Mouse (Mus musculus) G1E (cell line): Measurements from ENCODE around the gene Rhbdf2. TPM values are rescaled to one million over a fixed set of nuclear protein-coding genes. Genes with fewer than 3 reads are reported as not detected.

Source experiments
- ATAC-seq: 2 replicates; pipeline ENCODE4 v1.8.0; 2016; ENCODE audit warnings: mild to moderate bottlenecking; ENCODE audit not compliant: insufficient number of reproducible peaks, poor library complexity, low FRiP score, severe bottlenecking; ENCODE audit errors: extremely low read depth
- DNase-seq: peaks from one replicate; pipeline ENCODE4 v3.0.0; 2012; ENCODE audit warnings: low spot score
- H3K27me3 ChIP-seq: 2 replicates; pipeline ENCODE4 v1.6.1; 2012; ENCODE audit warnings: mild to moderate bottlenecking, low read length, inconsistent platforms; ENCODE audit not compliant: insufficient read depth
- H3K36me3 ChIP-seq: replicated peaks from 2 replicates; pipeline ENCODE3; 2012; ENCODE audit warnings: mild to moderate bottlenecking, inconsistent platforms
- H3K4me1 ChIP-seq: 2 replicates; pipeline ENCODE4 v1.6.1; 2012; ENCODE audit warnings: low read depth, low read length, inconsistent platforms, mixed read lengths; ENCODE audit not compliant: insufficient read depth
- H3K4me3 ChIP-seq: 2 replicates; pipeline ENCODE4 v1.5.1; 2012; ENCODE audit warnings: low read depth, mild to moderate bottlenecking, inconsistent platforms, low read length, moderate library complexity, mixed read lengths
- H3K9me3 ChIP-seq: replicated peaks from 2 replicates; pipeline ENCODE4 v1.6.1; 2012; ENCODE audit warnings: inconsistent platforms
- CTCF ChIP-seq: IDR thresholded peaks from 2 replicates; pipeline ENCODE4 v1.5.1; 2012; ENCODE audit warnings: low read depth, low read length, inconsistent platforms, mixed read lengths
- GATA1 ChIP-seq: IDR thresholded peaks from 2 replicates; pipeline ENCODE4 v1.6.1; 2012; ENCODE audit warnings: borderline replicate concordance, low read length, inconsistent platforms, mixed read lengths
- GATA2 ChIP-seq: IDR thresholded peaks from 2 replicates; pipeline ENCODE4 v1.6.1; 2012; ENCODE audit warnings: low read depth, low read length, inconsistent platforms, borderline replicate concordance
- POLR2AphosphoS5 ChIP-seq: IDR thresholded peaks from 2 replicates; pipeline ENCODE4 v1.6.1; 2012; ENCODE audit warnings: low read depth, low read length, inconsistent platforms; ENCODE audit not compliant: insufficient replicate concordance
- TAL1 ChIP-seq: conservative IDR thresholded peaks from 2 replicates; pipeline ENCODE4 v1.6.1; 2012; ENCODE audit warnings: low read depth, low read length, inconsistent platforms, mixed read lengths
- polyA plus RNA-seq: library from polyadenylated mRNA; stranded (reverse); fragments of >175 nt; gene quantifications from 2 replicates; pipeline ENCODE4 v1.2.3, GENCODE M21; 2012
- total RNA-seq, 2 experiments: library from RNA; stranded (forward) in 1 of 2; stranded (reverse) in 1 of 2; fragments of 200-1000 nt in 1 of 2; fragments of >200 nt in 1 of 2; fragmentation: Nextera tagmentation in 1 of 2; gene quantifications; 2 replicates each; pipeline ENCODE4 v1.2.3; 2014 to 2017

Rhbdf2 gene
- total and polyA plus RNA-seq, 3 experiments = 1.9 to 5.6 (median 4.2) TPM

DNA sequence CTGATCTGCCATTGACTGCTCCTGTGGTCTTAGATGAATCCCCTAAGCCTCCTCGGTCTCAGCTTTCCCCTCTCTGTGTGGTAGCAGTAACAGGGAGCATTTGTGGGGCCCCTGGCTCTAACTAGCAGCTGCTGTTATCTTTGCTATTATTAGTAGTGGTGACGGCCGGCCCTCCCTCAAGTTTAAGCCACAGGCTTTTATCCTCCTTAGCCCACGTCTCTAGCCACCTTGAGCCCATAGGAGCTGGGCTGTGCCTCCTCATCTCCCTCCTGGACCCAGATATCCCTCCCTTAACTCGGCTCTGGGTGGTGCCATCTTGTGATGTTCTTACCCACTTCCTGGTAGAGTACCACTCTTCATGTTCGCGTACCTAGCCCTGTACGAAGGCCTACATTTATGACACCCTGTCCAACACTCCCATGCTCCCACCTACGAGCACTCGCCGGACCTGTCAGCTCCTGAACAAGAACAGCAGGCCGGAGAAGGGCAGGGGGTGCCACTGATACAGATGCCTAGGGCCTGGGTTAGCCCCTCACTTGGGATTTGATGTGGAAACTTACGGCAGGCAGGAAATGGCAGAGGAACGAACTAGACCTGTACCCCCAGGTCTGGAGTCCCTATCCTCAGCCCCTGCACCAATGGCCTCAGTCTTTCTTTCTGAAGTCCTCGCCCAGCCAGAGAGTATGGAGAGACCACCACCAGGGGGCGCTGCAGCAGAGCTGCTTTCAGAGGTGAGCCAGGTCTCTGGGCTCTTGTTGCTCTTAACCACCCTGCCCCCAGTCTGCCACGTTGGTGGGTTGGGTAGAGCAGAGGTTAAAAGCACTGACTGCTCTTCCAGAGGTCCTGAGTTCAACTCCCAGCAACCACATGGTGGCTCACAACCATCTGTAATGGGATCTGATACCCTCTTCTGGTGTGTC lies 1.5 kb downstream of the Rhbdf2 start:
- no peak for DNase-seq
- peaks cover 38% of the 10 kb centered on the region for H3K27me3 ChIP-seq
- H3K4me3 ChIP-seq = no peak overlapping the region
- no peaks in the 10 kb centered on the region for H3K9me3 ChIP-seq
- H3K4me1 ChIP-seq = peaks cover 63% of the 10 kb centered on the region
- TF ChIP-seq TAL1 (no peak), GATA2 (no peak), CTCF (peak; percentile 53), POLR2AphosphoS5 (no peak), GATA1 (no peak)
- ATAC-seq = no peak
- H3K36me3 ChIP-seq = no peaks in the 10 kb centered on the region

DNA sequence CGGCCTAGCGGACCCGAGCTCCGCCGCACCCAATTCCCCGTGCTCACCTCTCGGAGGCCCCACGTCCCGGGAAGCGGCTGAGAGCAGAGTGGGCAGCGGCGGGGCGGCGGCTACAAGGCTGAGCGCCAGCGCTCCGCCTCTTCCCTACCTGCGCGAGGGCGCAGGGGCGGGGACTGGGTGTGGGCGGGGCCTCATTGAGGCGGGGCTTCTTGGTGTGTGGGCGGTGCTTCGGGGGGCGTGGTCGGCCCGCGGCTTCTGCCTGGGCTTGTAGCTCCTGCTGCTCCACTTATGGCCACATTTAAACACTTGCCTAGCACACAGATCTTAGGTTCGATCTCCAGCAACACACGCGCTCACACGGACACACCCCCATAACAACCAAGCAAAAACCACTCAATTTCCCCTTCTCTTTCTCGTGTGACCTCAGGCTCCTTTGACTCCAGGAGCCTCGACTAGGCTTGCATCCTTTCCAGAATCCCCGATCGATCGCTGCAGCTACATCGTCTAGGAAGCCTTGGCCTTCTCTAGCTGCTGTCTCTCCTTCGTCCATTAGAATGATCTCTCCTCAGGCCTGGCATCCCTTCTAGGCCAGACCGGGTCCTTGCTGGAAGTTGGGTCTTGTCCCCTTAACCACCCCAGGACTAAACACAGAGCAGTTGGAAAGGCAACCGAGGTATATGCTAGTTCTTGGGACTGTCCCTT lies 2.5 kb downstream of the Rhbdf2 start:
- Histone ChIP-seq H3K4me1 (peaks cover 72% of the 10 kb centered on the region), H3K4me3 (peak overlapping the region; percentile 75), H3K27me3 (peaks cover 36% of the 10 kb centered on the region), H3K9me3 (no peaks in the 10 kb centered on the region), H3K36me3 (no peaks in the 10 kb centered on the region)
- DNase-seq (peak; percentile 83), ATAC-seq (peak; percentile 72)
- TF ChIP-seq GATA1 (no peak), GATA2 (no peak), POLR2AphosphoS5 (no peak), CTCF (no peak), TAL1 (no peak)

DNA sequence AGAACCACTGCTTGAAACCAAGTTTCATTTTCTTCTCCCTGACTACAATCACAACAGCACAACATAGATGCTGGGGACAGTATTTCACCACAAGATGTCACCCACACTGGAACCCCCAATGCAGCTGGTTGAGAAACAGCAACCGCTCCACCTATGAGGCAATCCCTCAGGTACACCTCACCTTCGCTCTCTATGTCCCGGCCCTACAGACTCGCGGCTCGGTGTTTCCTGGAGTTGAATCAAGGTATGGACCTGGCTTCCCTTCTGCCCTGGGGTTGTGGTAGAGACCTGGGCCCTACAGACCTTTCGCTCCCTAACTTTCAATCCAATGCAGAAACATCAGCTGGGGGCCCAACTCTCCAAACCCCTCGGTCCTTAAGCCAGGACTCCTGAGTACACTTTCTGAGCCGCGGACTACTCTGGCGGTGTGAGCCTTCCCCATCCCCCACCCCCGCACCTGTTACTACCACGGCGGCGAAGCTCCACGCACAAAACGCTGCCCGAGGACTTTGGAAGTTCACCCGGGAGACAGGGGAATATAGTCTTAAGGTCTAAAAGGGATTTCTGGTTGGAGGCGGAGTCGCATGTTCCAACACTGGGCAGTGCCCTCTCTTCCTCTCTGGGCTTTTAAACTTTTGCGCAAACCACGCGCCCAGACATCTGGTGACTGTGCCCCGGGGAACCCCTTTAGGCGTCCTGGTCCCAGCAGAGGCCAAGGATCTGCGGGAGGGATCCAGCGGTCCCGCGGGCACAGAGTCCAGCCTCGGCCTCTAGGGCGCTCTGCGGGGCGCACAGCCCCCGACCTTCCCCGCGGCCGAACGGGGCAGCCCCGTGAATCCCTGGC lies 3.3 kb downstream of the Rhbdf2 start:
- ATAC-seq (no peak), DNase-seq (no peak)
- Histone ChIP-seq H3K36me3 (no peaks in the 10 kb centered on the region), H3K27me3 (peaks cover 42% of the 10 kb centered on the region), H3K9me3 (no peaks in the 10 kb centered on the region), H3K4me3 (peak overlapping the region; percentile 75), H3K4me1 (peaks cover 73% of the 10 kb centered on the region)
- no peak for TF ChIP-seq CTCF
- TF ChIP-seq TAL1 = no peak
- no peak for TF ChIP-seq GATA1
- TF ChIP-seq GATA2 = no peak
- TF ChIP-seq POLR2AphosphoS5 = no peak

DNA sequence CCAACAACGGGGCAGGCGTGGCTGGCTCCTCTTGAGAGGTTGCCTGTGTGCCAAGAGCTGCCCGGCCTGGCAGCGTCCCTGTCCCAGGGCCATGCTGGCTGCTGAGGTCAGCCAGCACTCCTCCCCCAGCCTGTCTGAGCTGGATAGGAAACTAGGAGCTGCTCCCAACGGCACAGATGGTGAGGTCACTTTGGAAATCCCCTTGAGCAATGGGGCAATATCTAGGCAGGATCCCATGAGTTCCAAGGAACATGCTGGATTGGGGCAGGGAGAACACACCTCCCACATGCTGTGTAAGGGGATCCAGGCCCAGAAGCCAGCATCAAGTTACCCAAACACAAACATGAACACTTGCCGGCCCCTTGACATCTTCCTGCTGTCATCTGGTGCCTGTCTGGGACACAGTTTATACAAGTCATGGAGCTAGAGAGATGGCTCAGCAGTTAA lies 5.5 kb downstream of the Rhbdf2 start:
- Histone ChIP-seq H3K4me3 (no peak overlapping the region), H3K27me3 (peaks cover 47% of the 10 kb centered on the region), H3K36me3 (no peaks in the 10 kb centered on the region), H3K4me1 (peaks cover 83% of the 10 kb centered on the region), H3K9me3 (no peaks in the 10 kb centered on the region)
- TF ChIP-seq GATA1 = no peak
- no peak for TF ChIP-seq CTCF
- TF ChIP-seq TAL1 = no peak
- no peak for TF ChIP-seq POLR2AphosphoS5
- no peak for TF ChIP-seq GATA2
- ATAC-seq (no peak), DNase-seq (no peak)

DNA sequence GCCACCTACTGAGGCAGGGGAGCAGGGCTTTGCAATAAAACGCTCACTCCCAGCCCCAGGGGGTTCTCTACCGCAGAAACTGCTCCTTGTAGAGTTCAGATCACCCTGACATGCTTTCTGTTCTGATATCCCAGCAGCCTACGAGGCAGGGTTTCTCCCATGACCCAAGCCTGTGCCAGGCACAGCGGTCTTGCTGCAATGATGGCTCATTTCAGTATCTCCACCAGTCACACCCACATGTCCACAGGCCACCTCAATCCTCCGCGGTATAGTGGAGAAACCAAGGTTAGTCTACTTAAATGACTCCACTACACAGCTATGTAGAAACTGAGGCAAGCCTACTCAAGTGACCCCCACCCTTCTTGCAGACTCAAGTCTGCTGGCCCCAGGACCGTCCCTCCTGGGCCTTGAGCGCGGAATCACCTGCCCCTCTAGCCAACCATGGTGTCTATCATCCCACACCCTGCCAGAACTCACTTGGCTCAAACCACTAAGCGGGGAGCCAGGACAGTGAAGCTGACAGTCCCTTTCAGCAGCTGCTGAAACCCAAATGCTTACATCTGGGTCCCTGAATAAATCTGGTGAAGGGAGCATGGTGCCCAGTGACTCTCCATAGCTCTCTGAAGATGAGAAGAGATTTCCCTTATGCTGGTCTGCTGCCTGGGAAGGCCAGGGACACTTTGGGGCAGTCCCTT lies 6.1 kb downstream of the Rhbdf2 start:
- H3K4me1 ChIP-seq = peaks cover 88% of the 10 kb centered on the region
- no peaks in the 10 kb centered on the region for H3K9me3 ChIP-seq
- peaks cover 47% of the 10 kb centered on the region for H3K27me3 ChIP-seq
- TF ChIP-seq CTCF (no peak), GATA2 (no peak), GATA1 (no peak), POLR2AphosphoS5 (no peak), TAL1 (no peak)
- ATAC-seq = no peak
- no peaks in the 10 kb centered on the region for H3K36me3 ChIP-seq
- H3K4me3 ChIP-seq = peak overlapping the region; percentile 20; the same call in 1 of the 2 replicates
- no peak for DNase-seq
